Comparison of ENCODE assay signal across 8 mouse cellular contexts in the genomic region with DNA sequence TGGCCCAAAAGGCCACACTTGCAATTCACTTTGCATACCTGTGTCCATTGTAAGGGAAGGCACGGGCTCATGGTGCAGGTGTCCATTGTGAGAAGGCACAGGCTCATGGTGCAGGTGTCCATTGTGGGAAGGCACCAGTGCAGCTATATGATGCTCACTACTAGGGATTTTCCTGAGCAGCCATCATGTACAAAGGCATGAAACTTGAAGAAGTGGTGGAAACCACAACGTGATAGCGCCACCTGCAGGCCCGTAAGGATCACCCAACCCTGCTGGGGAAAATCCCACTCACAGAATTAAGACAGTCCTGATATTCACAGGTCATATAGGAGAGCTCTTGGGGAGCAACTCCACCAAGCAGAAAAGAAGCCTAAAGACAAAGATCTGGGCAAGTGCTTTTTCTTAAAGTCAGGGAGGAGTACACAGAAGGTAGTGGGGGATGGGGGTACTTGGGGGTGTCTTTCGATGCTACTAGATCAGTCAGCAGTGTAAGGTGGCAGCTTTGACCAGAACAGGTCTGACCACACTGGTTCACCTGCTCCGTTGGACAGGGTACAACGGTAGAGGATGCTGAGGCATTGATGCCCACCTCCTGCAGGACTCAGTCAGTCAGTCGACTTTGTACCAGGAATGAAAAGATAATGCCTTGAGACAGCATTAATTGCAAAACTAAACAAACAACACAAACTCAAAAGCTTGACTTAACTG. TPM values are rescaled to one million over a fixed set of nuclear protein-coding genes. Genes with fewer than 3 reads are reported as not detected.
DNase-seq lines count a peak whose midpoint lies in the region; ATAC-seq and TF ChIP-seq lines count a peak whose summit lies in the region.

No protein-coding gene starts in this region.

- peak; percentile 39 to 58 for DNase-seq in adrenal gland, adult 18-20 months (ENCODE audit: low spot score in 2 of 2)
- DNase-seq in adrenal gland, adult 8-10 months: no peak
- peak; percentile 74 for DNase-seq in ZHBTc4 (ENCODE audit: low read depth, low spot score)
- DNase-seq in heart, postnatal 0 days (ENCODE audit: low spot score): no peak
- peak; percentile 58 to 76 for DNase-seq in layer of hippocampus, postnatal 25 days (ENCODE audit: extremely low spot score in 1 of 2, low spot score in 1 of 2)
- peak; percentile 45 to 62 for DNase-seq in lung, postnatal 4 days
- peak; percentile 75 for DNase-seq in right cerebral cortex, postnatal 14 days

- no peaks in the 10 kb centered on the region for H3K9me3 ChIP-seq in heart, postnatal 0 days (replicated peaks; ENCODE audit: control insufficient read depth, low read length)

- peaks cover 18% of the 10 kb centered on the region for H3K36me3 ChIP-seq in heart, postnatal 0 days (replicated peaks; ENCODE audit: control insufficient read depth, insufficient read depth, low read length)

- WGBS in heart, postnatal 0 days: 46% methylated on average over 8 of the region's 8 CpGs

- no peak for ATAC-seq in heart, postnatal 0 days (ENCODE audit: insufficient read depth, low read depth)

- no peaks in the 10 kb centered on the region for H3K27me3 ChIP-seq in heart, postnatal 0 days (ENCODE audit: control insufficient read depth, insufficient read depth, low read length)

- H3K4me2 ChIP-seq in heart, postnatal 0 days (ENCODE audit: low read depth, low read length): no peak overlapping the region

- H3K4me1 ChIP-seq in cortical plate, adult 2 months (ENCODE audit: control insufficient read depth, insufficient read depth, low read length): no peaks in the 10 kb centered on the region
- peaks cover 8% of the 10 kb centered on the region; the same call in 1 of the 2 replicates for H3K4me1 ChIP-seq in heart, postnatal 0 days (ENCODE audit: control insufficient read depth, insufficient read depth)

- H3K27ac ChIP-seq in cortical plate, adult 2 months (ENCODE audit: insufficient read depth, low read length): no peak overlapping the region
- H3K27ac ChIP-seq in heart, postnatal 0 days (ENCODE audit: low read depth): no peak overlapping the region

- TF ChIP-seq CTCF in cortical plate, adult 2 months (IDR thresholded peaks at IDR 0.05; ENCODE audit: extremely low read depth, insufficient read depth, low read length): peak; percentile 85
- TF ChIP-seq CTCF in heart, postnatal 0 days (IDR thresholded peaks at IDR 0.05; ENCODE audit: low read depth): peak; percentile 74

- TF ChIP-seq EP300 in heart, postnatal 0 days (IDR thresholded peaks at IDR 0.05; ENCODE audit: low read depth): no peak

- no peak for TF ChIP-seq POLR2A in cortical plate, adult 2 months (IDR thresholded peaks at IDR 0.05; ENCODE audit: extremely low read depth, insufficient read depth, low read length)

- no peak overlapping the region for H3K4me3 ChIP-seq in cortical plate, adult 2 months (ENCODE audit: insufficient read depth, low read length)
- no peak overlapping the region for H3K4me3 ChIP-seq in heart, postnatal 0 days (ENCODE audit: low read depth, low read length)

- H3K9ac ChIP-seq in heart, postnatal 0 days (replicated peaks; ENCODE audit: low read depth, low read length): no peak overlapping the region

RNA-seq across cellular contexts. Expression of gene Prnd, which starts 11.1 kb away (rescaled TPM):
- total RNA-seq in adrenal gland, adult 18-20 months (2021): under 1 TPM in 1 of 2 experiments, not detected in 1; 0.67 TPM
- 1 to 10 TPM in 1 of 4 experiments, under 1 TPM in 3; 0.29 to 1.1 (median 0.62) TPM for total RNA-seq in adrenal gland, adult 8-10 months (2022)
- polyA plus RNA-seq in cortical plate, adult 2 months (2012; rRNA removed): 0.40 and 0.46 TPM in 2 replicates
- total RNA-seq in heart, postnatal 0 days (2014; rRNA removed; ENCODE audit: low replicate concordance): 8.1 and 9.5 TPM in 2 replicates
- 16.6 and 18.6 TPM in 2 replicates for polyA plus RNA-seq in heart, postnatal 0 days (2015; fragmentation: Nextera tagmentation; extraction: Ambion mirVana)
- under 1 TPM; 0.20 to 0.42 TPM for total RNA-seq in layer of hippocampus, postnatal 25 days (2021)

RNA-seq across cellular contexts. Expression of gene Prn, which starts 29.8 kb away (rescaled TPM):
- not detected for total RNA-seq in adrenal gland, adult 18-20 months (2021)
- total RNA-seq in adrenal gland, adult 8-10 months (2022): not detected
- not detected in 2 replicates for polyA plus RNA-seq in cortical plate, adult 2 months (2012; rRNA removed)
- not detected in 2 replicates for total RNA-seq in heart, postnatal 0 days (2014; rRNA removed; ENCODE audit: low replicate concordance)
- polyA plus RNA-seq in heart, postnatal 0 days (2015; fragmentation: Nextera tagmentation; extraction: Ambion mirVana): not detected in 2 replicates
- not detected for total RNA-seq in layer of hippocampus, postnatal 25 days (2021)

RNA-seq across cellular contexts. Expression of gene Prnp, which starts 29.8 kb away (rescaled TPM):
- 100 to 1,000 TPM in 1 of 2 experiments, 10 to 100 TPM in 1; 99.2 to 163 TPM for total RNA-seq in adrenal gland, adult 18-20 months (2021)
- total RNA-seq in adrenal gland, adult 8-10 months (2022): 100 to 1,000 TPM in 3 of 4 experiments, 10 to 100 TPM in 1; 98.3 to 196 (median 146) TPM
- polyA plus RNA-seq in cortical plate, adult 2 months (2012; rRNA removed): 704 and 765 TPM in 2 replicates
- total RNA-seq in heart, postnatal 0 days (2014; rRNA removed; ENCODE audit: low replicate concordance): 139 and 157 TPM in 2 replicates
- polyA plus RNA-seq in heart, postnatal 0 days (2015; fragmentation: Nextera tagmentation; extraction: Ambion mirVana): 90.6 and 91.7 TPM in 2 replicates
- total RNA-seq in layer of hippocampus, postnatal 25 days (2021): 1,000 to 10,000 TPM in 1 of 2 experiments, 100 to 1,000 TPM in 1; 896 to 1,055 TPM

Comparison
In these comparisons a context has a peak if more than half of its experiments do, and no peak if none do; other contexts are left out.
1. DNase-seq: peak in adrenal gland, adult 18-20 months (2 of 2), ZHBTc4 (single experiment), layer of hippocampus, postnatal 25 days (2 of 2), lung, postnatal 4 days (2 of 2) and right cerebral cortex, postnatal 14 days (single experiment); none in adrenal gland, adult 8-10 months (single experiment) and heart, postnatal 0 days (single experiment).